Mouse (Mus musculus) myocyte (in vitro differentiated cells): Measurements from ENCODE around the gene Rwdd2b. TPM values are rescaled to one million over a fixed set of nuclear protein-coding genes. Genes with fewer than 3 reads are reported as not detected.

Source experiments
- H3K27me3 ChIP-seq: one replicate; pipeline ENCODE4 v1.6.1; 2011; ENCODE audit not compliant: control insufficient read depth, insufficient read depth, insufficient read length
- H3K36me3 ChIP-seq: one replicate; pipeline ENCODE4 v1.6.1; 2011; ENCODE audit not compliant: control insufficient read depth, insufficient read depth
- H3K4me2 ChIP-seq: one replicate; pipeline ENCODE4 v1.6.1; 2011; ENCODE audit warnings: low read depth, control low read depth
- H3K4me3 ChIP-seq: one replicate; pipeline ENCODE4 v1.5.1; 2011; ENCODE audit warnings: mild to moderate bottlenecking, control low read depth, moderate library complexity
- H3K79me2 ChIP-seq: one replicate; pipeline ENCODE4 v1.6.1; 2011; ENCODE audit not compliant: control insufficient read depth, insufficient read depth
- H3ac ChIP-seq: one replicate; pipeline ENCODE4 v1.6.1; 2011; ENCODE audit not compliant: control insufficient read depth, insufficient read length
- CEBPB ChIP-seq: IDR thresholded peaks from 2 replicates; pipeline ENCODE4 v1.6.1; 2011; ENCODE audit warnings: mild to moderate bottlenecking, moderate library complexity; ENCODE audit not compliant: poor library complexity, insufficient read depth, severe bottlenecking
- E2F4 ChIP-seq: IDR thresholded peaks from one replicate; pipeline ENCODE4 v1.6.1; 2011; ENCODE audit warnings: mild to moderate bottlenecking, control low read depth, moderate library complexity; ENCODE audit not compliant: insufficient read depth
- MAX ChIP-seq: IDR thresholded peaks from one replicate; pipeline ENCODE4 v1.6.1; 2011; ENCODE audit warnings: low read depth, mild to moderate bottlenecking, control low read depth
- MYOD1 ChIP-seq, 3 experiments: IDR thresholded peaks; one replicate each; pipeline ENCODE4 v1.6.1; 2011; ENCODE audit warnings: control low read depth in 2 of 3, low read depth in 2 of 3, mild to moderate bottlenecking in 2 of 3, moderate library complexity in 1 of 3; ENCODE audit not compliant: insufficient read length in 2 of 3, control insufficient read depth in 1 of 3
- MYOG ChIP-seq, 3 experiments: IDR thresholded peaks; one replicate each; pipeline ENCODE4 v1.6.1; 2011; ENCODE audit warnings: control low read depth in 2 of 3, low read depth in 2 of 3, mild to moderate bottlenecking in 2 of 3; ENCODE audit not compliant: insufficient read length in 2 of 3, control insufficient read depth in 1 of 3, insufficient read depth in 1 of 3
- POLR2A ChIP-seq: IDR thresholded peaks from one replicate; pipeline ENCODE4 v1.6.1; 2011; ENCODE audit warnings: low read depth, mild to moderate bottlenecking, control low read depth, moderate library complexity; ENCODE audit not compliant: insufficient read length
- POLR2AphosphoS2 ChIP-seq: IDR thresholded peaks from one replicate; pipeline ENCODE4 v1.6.1; 2011; ENCODE audit warnings: low read depth, control low read depth; ENCODE audit not compliant: insufficient read length
- REST ChIP-seq: IDR thresholded peaks from one replicate; pipeline ENCODE4 v1.6.1; 2011; ENCODE audit warnings: mild to moderate bottlenecking, control low read depth, moderate library complexity; ENCODE audit not compliant: insufficient read depth, insufficient read length
- SRF ChIP-seq: IDR thresholded peaks from one replicate; pipeline ENCODE4 v1.6.1; 2011; ENCODE audit warnings: low read depth; ENCODE audit not compliant: control insufficient read depth, insufficient read length
- TCF12 ChIP-seq: IDR thresholded peaks from one replicate; pipeline ENCODE4 v1.6.1; 2011; ENCODE audit warnings: mild to moderate bottlenecking, control low read depth; ENCODE audit not compliant: poor library complexity, insufficient read depth, severe bottlenecking
- TCF3 ChIP-seq: IDR thresholded peaks from one replicate; pipeline ENCODE4 v1.6.1; 2011; ENCODE audit warnings: low read depth, control low read depth; ENCODE audit not compliant: insufficient read length
- USF1 ChIP-seq: IDR thresholded peaks from one replicate; pipeline ENCODE4 v1.6.1; 2011; ENCODE audit warnings: low read depth, mild to moderate bottlenecking, control low read depth, moderate library complexity
- polyA plus RNA-seq: library from polyadenylated mRNA; unstranded; fragments of >200 nt; fragmentation: generic; extraction: Trizol; gene quantifications from one replicate; pipeline ENCODE4 v1.2.1, GENCODE M21; 2012; ENCODE audit warnings: missing spikeins

Gene Rwdd2b
- polyA plus RNA-seq, 1 experiment = 4.1 TPM

DNA sequence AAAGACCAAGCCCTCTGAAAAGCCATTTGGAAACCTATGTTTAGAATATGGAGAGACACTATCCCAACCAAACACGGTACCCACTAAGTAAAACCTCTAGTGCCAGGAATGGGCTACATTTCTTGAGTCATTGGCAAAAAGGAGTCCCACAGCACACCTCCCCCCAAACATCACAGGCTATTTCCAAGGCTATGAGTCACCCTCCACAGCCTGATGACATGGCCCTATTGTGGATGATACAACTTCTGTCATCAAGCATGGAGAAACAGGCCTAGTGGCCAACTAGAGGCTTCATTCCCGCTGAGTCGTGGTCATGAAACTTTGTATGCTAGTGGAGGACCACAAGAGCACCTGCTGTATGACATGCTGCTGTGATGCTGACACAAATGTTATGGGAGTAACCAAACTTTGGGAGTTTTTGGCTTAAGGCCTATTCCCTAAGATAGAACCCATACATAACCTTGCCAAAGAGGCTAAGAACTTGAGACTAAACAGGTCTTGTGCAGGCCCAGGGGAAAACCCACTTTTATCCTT lies 52.9 kb downstream of the Rwdd2b start:
- no peaks in the 10 kb centered on the region for H3K27me3 ChIP-seq
- no peaks in the 10 kb centered on the region for H3K79me2 ChIP-seq
- H3ac ChIP-seq = no peak overlapping the region
- H3K36me3 ChIP-seq = peaks cover 2% of the 10 kb centered on the region
- no peak overlapping the region for H3K4me2 ChIP-seq
- TF ChIP-seq POLR2AphosphoS2 = no peak
- peak in 1 of 3 experiments; percentile 36 for TF ChIP-seq MYOG (IDR thresholded peaks at IDR 0.05; ENCODE audit: control insufficient read depth in 1 of 3, insufficient read depth in 1 of 3, insufficient read length in 2 of 3, low read depth in 2 of 3)
- no peak for TF ChIP-seq E2F4
- TF ChIP-seq MAX = no peak
- TF ChIP-seq SRF = no peak
- TF ChIP-seq TCF3 = no peak
- TF ChIP-seq CEBPB = 0 out of 2 replicates have a peak, but pooled peaks have one; percentile 9
- TF ChIP-seq REST = no peak
- no peak for TF ChIP-seq USF1
- no peak for TF ChIP-seq TCF12
- peak in 1 of 3 experiments; percentile 73 for TF ChIP-seq MYOD1 (IDR thresholded peaks at IDR 0.05; ENCODE audit: control insufficient read depth in 1 of 3, insufficient read length in 2 of 3, low read depth in 2 of 3)
- TF ChIP-seq POLR2A = no peak
- H3K4me3 ChIP-seq = no peak overlapping the region

DNA sequence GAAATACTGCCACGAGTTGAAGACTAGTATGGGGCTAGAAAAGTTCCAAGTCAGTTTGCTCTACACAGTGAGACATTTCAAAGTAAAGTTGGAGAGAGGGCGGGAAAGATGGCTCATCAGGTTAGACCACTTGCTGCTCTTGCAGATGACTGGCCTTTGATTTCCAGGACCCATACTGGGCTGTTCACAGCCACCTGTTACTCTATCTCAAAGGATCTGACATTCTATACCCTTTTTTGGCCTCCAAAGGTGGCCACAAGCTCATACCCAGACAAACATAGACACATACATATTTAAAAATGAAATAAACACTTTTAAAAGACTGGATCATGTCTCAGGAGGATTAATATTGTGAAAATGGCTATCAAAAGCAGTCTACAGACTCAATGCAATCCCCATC lies 56.0 kb downstream of the Rwdd2b start:
- Histone ChIP-seq H3K79me2 (no peaks in the 10 kb centered on the region), H3K4me3 (no peak overlapping the region), H3K36me3 (peaks cover 20% of the 10 kb centered on the region), H3K4me2 (no peak overlapping the region), H3ac (no peak overlapping the region), H3K27me3 (no peaks in the 10 kb centered on the region)
- no peak for TF ChIP-seq E2F4
- no peak for TF ChIP-seq POLR2AphosphoS2
- TF ChIP-seq MYOD1 (IDR thresholded peaks at IDR 0.05; ENCODE audit: control insufficient read depth in 1 of 3, insufficient read length in 2 of 3, low read depth in 2 of 3) = peak; percentile 42 to 66 (median 55)

Other genes starting within 250 kb of the Rwdd2b start
- 6.2 TPM for gene N6amt1, start 86.4 kb downstream of the Rwdd2b start, polyA plus RNA-seq
- 5.8 TPM for gene Ltn1, start 8.0 kb downstream of the Rwdd2b start, polyA plus RNA-seq
- 17.0 TPM for gene Usp16, start 14.1 kb upstream of the Rwdd2b start, polyA plus RNA-seq
- gene Cct8, start 55.3 kb upstream of the Rwdd2b start, polyA plus RNA-seq = 133 TPM
- gene Map3k7cl, start 112.8 kb upstream of the Rwdd2b start, polyA plus RNA-seq = 2.2 TPM